Mouse (Mus musculus) splenic B cell, adult 2 months (primary cell): ENCODE data around the gene Sptbn4.

Experiments used
- DNase-seq: peaks from one replicate; pipeline ENCODE4 v3.0.0-alpha.2; 2011; ENCODE audit warnings: low read depth, low spot score
- H3K27me3 ChIP-seq: 2 replicates; pipeline ENCODE4 v1.6.1; 2012; ENCODE audit warnings: mild to moderate bottlenecking, low read length, moderate library complexity, mixed read lengths; ENCODE audit not compliant: control insufficient read depth, poor library complexity, insufficient read depth, severe bottlenecking
- H3K36me3 ChIP-seq: 2 replicates; pipeline ENCODE4 v1.6.1; 2012; ENCODE audit warnings: mild to moderate bottlenecking, low read length, moderate library complexity, mixed read lengths; ENCODE audit not compliant: control insufficient read depth, poor library complexity, insufficient read depth, severe bottlenecking

Gene Sptbn4

DNA sequence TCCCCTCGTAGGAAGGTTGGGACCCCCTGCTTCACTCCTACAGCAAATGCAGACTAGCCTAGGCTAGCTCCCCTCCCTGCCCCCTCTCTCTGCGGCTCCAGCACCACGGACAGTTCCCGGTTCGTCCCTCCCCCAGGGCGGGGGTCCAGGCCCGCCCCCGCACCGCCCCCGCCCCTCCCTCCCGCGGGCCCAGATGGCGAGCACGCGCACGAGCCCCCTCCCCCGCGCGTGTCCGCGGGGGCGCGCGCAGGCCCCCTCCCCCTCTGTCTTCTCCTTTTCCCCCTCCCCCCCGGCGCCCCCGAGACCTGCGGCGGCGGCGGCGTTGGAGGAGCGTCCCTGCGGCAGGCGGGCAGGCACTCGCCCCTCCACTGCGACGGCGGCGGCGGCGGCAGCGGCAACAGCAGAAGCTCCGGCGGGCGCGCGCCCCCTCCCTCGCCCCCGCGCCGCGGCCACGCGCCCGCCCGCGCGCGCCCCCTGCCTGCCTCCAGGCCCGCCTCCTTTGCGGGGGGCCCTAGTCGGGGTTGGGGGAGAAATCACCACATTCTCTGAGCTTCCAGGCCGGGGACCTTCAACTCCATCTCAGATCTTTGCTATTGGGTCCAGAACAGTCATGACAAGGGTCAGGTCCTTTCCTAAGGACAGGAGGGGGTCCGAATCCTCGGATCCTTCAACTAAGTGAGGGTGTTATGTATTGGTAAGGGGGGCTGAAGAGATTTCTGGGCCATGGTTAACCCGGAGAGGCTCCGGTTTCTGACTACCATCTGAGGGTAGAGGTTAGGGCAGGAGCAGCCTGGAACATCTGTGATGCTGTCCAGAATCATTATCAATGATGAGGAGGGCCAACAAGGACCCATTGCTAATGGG is 51.1 kb downstream of the Sptbn4 start:
- Histone ChIP-seq H3K36me3 (no peaks in the 10 kb centered on the region), H3K27me3 (no peaks in the 10 kb centered on the region)
- peak; percentile 24 for DNase-seq

DNA sequence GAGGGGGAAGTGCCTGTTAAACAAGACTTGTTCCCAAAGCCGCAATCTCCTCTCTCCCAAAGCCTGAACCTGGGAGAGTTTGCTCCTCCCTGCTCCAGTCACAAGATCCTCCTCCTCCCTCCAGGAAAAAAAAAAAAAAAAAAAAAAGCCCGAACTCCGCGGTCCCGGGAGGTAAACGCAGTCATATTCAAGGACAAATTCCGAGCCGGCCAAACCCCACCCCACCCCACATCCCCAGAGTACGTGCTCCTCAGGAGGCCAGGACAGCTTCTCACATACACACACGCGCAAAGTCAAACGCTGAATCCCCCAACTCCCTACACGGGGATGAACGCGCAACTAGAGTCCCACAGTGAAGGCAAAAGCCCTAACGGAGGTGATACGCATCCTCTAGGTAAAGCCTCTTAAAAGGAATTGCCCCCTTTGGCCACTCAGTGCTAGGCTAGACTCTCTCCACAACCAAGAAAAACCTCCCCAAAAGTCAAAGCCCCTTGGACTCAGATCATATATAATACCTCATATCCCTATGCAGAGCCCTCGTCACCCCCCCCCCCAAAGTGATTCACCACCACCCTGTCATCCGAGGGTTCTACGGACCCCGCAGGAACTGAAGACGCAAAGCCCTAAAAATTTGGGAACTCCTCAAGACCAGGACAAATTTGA is 51.8 kb downstream of the Sptbn4 start:
- no peak for DNase-seq
- Histone ChIP-seq H3K27me3 (no peaks in the 10 kb centered on the region), H3K36me3 (no peaks in the 10 kb centered on the region)

DNA sequence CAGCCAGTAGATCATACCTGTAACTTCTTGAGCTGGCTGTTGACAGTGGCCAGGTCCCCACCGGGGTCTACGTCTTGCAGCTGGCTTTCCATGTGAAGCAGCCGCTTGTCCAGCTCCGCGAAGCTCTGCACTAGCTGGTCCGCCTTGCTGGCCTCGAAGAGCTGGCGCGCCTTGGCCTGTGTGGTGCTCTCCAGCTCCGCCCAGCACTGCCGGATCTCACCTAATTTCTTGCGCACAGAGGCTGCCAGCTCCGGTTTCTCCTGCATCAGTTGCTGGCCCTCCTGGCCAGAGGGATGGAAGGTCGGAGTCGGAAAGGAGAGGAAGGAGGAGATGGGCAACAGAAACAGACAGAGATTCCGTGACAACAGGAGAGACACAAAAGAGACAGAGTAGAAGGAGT is 56.1 kb downstream of the Sptbn4 start:
- Histone ChIP-seq H3K27me3 (no peaks in the 10 kb centered on the region), H3K36me3 (no peaks in the 10 kb centered on the region)
- no peak for DNase-seq

DNA sequence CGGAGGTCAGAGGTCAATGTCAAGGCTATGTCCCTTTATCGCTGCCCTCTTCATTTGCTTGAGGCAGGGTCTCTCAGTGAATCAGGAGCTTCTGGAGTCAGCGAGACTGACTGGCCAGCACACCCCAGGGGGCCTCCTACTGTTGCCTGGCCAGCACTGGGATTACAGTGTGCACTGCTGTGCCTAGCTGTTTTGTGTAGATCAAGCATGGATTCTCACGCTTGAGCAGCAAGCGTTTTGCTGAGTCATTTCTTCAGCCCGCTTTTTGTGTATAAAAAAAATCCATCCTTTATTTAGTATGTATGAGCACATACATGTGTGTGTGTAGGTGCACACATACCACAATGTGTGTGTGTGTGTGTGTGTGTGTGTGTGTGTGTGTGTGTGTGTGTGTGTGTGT is 58.3 kb downstream of the Sptbn4 start:
- DNase-seq: no peak

DNA sequence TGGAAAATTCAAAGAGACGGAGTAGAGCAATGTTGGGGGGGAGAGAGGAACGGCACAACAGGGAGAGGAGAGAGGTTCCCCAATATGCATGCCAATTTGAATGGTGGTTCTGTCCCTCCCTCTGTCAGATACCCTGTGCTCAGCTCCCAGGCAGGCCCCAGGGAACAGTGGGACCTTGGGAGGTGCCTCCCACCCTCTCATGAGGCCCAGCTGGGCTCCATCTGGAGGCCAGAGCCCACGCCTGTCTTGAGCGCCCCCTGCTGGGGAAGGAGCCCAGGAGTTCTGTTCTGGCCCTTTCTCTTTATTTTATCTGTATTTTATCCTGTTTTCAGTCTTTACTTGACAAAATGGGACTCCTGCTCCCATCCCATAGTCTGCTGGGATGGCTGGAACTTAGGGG is 62.8 kb downstream of the Sptbn4 start:
- H3K36me3 ChIP-seq: no peaks in the 10 kb centered on the region
- H3K27me3 ChIP-seq: no peaks in the 10 kb centered on the region
- peak; percentile 81 for DNase-seq

More for the DNA sequence above, 58.3 kb downstream of the Sptbn4 start:
- Histone ChIP-seq H3K27me3 (no peaks in the 10 kb centered on the region), H3K36me3 (no peaks in the 10 kb centered on the region)

DNA sequence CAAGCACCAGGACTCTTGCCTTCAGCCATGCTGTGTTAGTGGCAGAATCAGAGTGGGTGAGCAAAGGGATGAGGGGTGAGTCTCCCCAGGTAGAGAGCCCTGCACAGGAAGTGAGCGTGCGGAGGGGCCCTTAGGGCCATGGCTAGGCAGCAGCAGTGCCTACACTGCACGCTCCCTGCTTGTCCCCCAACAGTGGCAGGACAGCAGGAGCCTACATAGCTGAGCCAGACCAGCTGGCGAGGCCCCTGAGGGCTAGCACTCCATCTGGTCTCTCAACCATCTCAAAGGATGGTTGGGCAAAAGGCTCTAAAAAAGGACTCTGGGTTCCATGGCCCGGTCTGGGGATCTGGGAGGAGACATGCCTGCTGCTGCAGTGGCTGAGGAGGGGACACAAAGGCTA is 63.4 kb downstream of the Sptbn4 start:
- Histone ChIP-seq H3K36me3 (no peaks in the 10 kb centered on the region), H3K27me3 (no peaks in the 10 kb centered on the region)
- no peak for DNase-seq

DNA sequence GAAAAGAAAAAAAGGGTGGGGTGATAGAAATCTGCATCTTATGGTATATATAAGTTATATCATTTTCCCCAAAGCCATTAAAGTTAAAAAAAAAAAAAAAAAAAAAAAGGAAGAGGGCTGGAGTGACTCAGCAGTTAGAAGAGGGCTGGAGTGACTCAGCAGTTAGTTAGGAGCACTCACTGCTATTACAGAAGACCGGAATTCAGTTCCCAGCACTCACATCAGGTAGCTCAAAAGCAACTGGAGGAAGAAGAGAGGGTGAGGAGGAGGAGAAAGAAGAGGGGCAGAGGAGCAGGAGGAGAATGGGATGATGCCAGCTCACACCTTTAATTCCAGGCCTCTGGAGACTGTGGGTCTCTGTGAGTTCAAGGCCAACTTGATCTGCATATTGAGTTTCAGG is 64.3 kb downstream of the Sptbn4 start:
- no peak for DNase-seq
- no peaks in the 10 kb centered on the region for H3K36me3 ChIP-seq
- H3K27me3 ChIP-seq: no peaks in the 10 kb centered on the region

DNA sequence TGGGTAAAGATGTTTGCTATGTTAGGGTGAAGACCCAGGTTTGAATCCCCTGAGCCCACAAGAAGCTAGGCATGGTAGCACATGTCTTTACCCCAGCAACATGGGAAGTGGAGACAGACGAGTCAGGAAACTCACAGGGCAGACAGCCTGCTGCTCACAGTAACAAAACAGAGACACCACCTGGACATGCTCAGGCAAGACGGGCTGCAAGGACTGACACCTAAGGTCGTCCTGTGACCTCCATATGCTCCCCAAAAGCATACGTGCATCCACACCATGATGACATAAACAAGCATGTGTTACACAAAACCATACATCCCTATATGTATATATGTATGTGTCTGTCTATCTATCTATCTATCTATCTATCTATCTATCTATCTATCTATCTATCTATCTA is 65.9 kb downstream of the Sptbn4 start:
- no peak for DNase-seq
- Histone ChIP-seq H3K36me3 (no peaks in the 10 kb centered on the region), H3K27me3 (no peaks in the 10 kb centered on the region)

DNA sequence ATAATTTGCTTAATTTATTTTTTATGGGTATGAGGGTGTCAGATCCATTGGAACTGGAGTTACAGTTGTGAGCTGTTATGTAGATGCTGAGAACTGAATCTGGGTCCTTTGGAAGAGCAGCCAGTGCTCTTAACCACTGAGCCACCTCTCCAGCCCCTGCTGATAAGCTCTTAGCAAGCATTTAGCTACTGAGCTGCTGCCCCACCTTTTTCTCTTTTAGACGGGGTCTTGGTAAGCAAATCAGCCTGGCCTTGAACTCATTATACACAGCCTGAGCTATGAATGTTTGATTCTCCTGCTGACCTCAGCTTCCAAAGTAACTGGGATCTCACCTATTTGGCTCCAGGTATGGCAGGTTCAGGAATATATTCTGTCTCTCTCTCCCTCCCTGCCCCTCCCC is 66.5 kb downstream of the Sptbn4 start:
- H3K27me3 ChIP-seq: no peaks in the 10 kb centered on the region; the same call in 1 of the 2 replicates
- no peaks in the 10 kb centered on the region for H3K36me3 ChIP-seq
- DNase-seq: no peak

DNA sequence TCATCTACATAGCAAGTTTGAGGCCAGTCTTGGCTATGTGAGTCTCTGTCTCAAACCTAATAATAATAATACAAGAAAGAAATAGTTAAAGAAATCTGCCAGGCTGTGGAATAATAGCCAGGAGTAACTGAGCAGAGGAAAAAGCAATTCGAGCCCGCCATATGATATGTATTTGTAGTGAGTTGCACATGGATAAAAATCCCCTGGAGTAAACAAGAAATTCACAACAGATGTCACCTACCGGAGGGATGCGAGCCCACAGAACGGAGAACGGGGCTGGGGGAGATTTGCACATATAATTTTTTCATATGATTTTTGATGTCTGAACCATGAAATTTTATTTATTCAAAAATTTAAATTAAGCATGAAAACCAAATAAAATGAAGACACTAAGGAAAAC is 67.7 kb downstream of the Sptbn4 start:
- H3K27me3 ChIP-seq: no peaks in the 10 kb centered on the region; the same call in 1 of the 2 replicates

DNA sequence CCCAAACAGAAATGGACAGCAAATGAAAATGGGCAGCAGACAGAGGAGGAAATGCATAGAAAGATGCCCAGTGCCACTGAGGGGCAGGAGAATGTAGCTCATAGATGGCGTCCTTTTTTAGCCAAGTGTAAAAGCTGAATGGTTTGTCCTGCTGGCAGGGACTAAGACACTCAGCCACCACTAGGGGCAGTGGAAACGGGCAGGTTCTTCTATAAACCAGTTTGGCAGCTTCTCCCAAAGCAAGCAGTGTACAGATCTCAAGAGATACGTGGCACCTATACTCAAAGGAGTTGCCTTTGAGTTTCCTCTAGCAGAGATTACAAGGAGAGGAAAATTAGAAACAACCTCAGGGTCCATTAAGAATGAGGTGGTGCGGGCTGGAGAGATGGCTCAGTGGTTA is 69.1 kb downstream of the Sptbn4 start:
- peak; percentile 58 for DNase-seq
- Histone ChIP-seq H3K27me3 (no peaks in the 10 kb centered on the region; the same call in 1 of the 2 replicates), H3K36me3 (no peaks in the 10 kb centered on the region)

More for the DNA sequence above, 67.7 kb downstream of the Sptbn4 start:
- H3K36me3 ChIP-seq: no peaks in the 10 kb centered on the region
- no peak for DNase-seq

DNA sequence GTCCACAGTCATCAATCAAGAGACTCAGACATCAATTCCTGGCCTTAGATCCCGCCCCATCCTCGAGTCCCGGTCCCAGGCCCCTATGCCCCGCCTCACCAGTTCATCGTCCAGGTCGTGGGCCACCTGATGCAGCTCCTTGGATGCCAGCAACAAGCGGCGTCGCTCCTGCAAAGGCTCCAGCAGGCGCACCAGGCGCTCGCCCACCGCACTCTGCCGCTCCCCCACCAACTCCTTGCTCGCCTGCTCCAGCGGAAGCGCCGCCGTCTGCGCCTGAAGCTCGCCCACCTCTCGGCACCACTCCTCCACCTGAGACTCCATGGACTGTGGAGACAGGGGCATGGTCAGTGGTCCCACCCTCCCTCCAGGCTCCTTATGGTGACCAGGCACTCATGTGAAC is 72.2 kb downstream of the Sptbn4 start:
- H3K27me3 ChIP-seq: no peaks in the 10 kb centered on the region; the same call in 1 of the 2 replicates
- no peaks in the 10 kb centered on the region for H3K36me3 ChIP-seq
- no peak for DNase-seq

DNA sequence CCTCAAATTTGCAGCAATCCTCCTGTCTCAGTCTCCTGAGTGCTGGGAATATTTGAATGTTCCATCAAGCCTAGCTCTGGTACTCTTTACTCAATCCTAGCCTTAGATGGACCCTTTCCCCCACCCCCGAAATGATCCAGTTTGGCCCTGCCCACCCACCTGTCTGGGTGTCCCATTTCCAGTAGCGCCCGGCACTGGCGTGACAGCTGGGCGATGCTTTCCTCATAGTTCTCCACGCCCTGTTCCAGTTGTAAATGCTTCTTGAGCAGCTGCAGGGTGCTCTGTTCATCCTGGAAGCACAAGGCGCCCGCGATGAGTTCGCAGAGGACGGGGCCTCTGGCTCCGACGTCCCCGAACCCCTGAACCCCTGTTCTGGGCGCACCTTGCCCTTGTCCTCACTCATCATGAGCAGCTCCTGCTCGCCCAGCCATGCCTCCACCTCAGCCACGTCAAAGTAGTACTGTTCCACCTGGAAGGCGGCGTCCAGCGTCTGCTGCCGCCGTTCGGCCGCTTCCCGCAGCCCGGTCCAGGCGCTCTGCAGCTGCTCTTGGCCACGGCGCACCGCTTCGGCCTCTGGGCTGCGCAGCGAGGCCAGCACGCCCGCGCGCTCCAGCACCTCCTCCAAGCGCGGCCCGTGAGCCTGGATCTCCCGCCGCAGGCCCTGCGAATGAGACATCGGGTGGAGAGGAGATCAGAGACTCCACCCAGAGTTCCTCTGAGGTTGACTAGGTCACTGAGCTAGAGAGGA is 75.6 kb downstream of the Sptbn4 start:
- Histone ChIP-seq H3K27me3 (peaks cover 3% of the 10 kb centered on the region), H3K36me3 (no peaks in the 10 kb centered on the region)
- DNase-seq: no peak

DNA sequence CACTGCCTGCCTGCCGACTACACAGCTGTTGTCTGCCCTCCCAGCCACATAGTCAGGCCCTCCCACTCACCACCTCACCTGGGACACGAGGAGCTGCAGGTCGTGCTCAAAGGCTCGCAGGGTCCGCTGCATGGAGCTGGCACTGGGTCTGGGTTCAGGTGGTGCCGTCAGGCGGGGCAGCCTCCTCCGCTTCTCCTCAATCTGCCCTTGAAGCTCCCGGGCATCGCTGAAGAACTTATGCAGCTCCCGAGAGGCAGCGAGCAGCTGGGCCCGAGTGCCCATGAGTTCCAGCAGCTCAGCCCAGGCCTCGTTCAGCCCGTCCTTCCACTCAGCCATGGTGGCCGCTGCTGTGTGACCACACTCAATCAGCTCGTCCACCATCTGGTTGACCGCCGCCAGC is 78.4 kb downstream of the Sptbn4 start:
- Histone ChIP-seq H3K36me3 (no peaks in the 10 kb centered on the region), H3K27me3 (peaks cover 6% of the 10 kb centered on the region; the same call in 1 of the 2 replicates)
- DNase-seq: no peak

DNA sequence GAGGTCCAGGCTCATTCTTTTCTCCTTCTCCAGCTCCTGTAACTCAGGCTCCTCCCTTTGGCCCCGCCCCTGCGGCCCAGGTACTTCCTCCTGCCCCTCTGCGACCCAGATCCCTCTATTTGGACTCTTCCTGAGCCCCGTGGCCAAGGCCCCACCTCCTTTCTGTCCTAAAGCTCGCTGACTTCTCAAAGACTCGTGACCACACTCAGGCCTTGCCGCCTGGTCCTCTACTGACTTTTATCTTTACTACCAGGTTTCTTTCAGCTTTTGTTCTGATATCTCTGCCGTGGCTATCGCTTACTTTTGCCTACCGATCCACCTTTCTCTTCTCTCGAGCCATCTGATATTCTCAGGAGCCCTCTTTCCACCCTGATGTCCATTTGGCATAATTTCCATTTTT is 79.5 kb downstream of the Sptbn4 start:
- no peak for DNase-seq
- H3K27me3 ChIP-seq: peaks cover 6% of the 10 kb centered on the region; the same call in 1 of the 2 replicates

More for the DNA sequence above, 79.5 kb downstream of the Sptbn4 start:
- no peaks in the 10 kb centered on the region for H3K36me3 ChIP-seq
